Mouse (Mus musculus) heart, embryonic 11.5 days (tissue): Measurements from ENCODE around the gene Ralgps2. TPM values are rescaled to one million over a fixed set of nuclear protein-coding genes. Genes with fewer than 3 reads are reported as not detected.

ENCODE experiments used
- ATAC-seq: fragments of 200-750 bp; cut with Nextera tagmentation; replicated peaks from 2 replicates; pipeline ENCODE4 v1.8.0; 2017; ENCODE audit warnings: moderate library complexity; ENCODE audit not compliant: insufficient number of reproducible peaks, low FRiP score, low TSS enrichment
- H3K27ac ChIP-seq: fragments of 300-500 bp; sonication (generic); 2 replicates; pipeline ENCODE4 v1.5.1; 2014; ENCODE audit warnings: mild to moderate bottlenecking, low read depth, low read length
- H3K27me3 ChIP-seq: fragments of 300-500 bp; sonication (generic); 2 replicates; pipeline ENCODE4 v1.6.1; 2014; ENCODE audit warnings: mild to moderate bottlenecking, low read length, mixed read lengths; ENCODE audit not compliant: control insufficient read depth, insufficient read depth
- H3K36me3 ChIP-seq: fragments of 300-500 bp; sonication (generic); 2 replicates; pipeline ENCODE4 v1.6.1; 2014; ENCODE audit warnings: mild to moderate bottlenecking, low read length, moderate library complexity, mixed read lengths; ENCODE audit not compliant: control insufficient read depth, insufficient read depth
- H3K4me1 ChIP-seq: fragments of 300-500 bp; sonication (generic); 2 replicates; pipeline ENCODE4 v1.6.1; 2014; ENCODE audit warnings: low read length; ENCODE audit not compliant: control insufficient read depth, insufficient read depth
- H3K4me2 ChIP-seq: fragments of 300-500 bp; sonication (generic); 2 replicates; pipeline ENCODE4 v1.6.1; 2014; ENCODE audit warnings: mild to moderate bottlenecking, moderate library complexity
- H3K4me3 ChIP-seq: fragments of 300-500 bp; sonication (generic); 2 replicates; pipeline ENCODE4 v1.5.1; 2014; ENCODE audit warnings: low read depth, low read length
- H3K9ac ChIP-seq: fragments of 300-500 bp; sonication (generic); 2 replicates; pipeline ENCODE4 v1.6.1; 2014; ENCODE audit warnings: mild to moderate bottlenecking, low read depth, low read length, moderate library complexity
- H3K9me3 ChIP-seq: fragments of 300-500 bp; sonication (generic); replicated peaks from 2 replicates; pipeline ENCODE4 v1.6.1; 2016; ENCODE audit warnings: low read length; ENCODE audit not compliant: control insufficient read depth
- WGBS: fragments of 180-500 bp; shearing (Covaris S2); extraction: QIAGEN DNeasy Blood & Tissue Kit; methylation state at CpG from one replicate; pipeline ENCODE4 v1.1.7; 2014; ENCODE audit not compliant: insufficient replicate concordance; 5-methylcytosine and 5-hydroxymethylcytosine counted together
- polyA plus RNA-seq: library from polyadenylated mRNA; unstranded; fragments of >200 nt; fragmentation: Nextera tagmentation; extraction: Ambion mirVana; gene quantifications from 2 replicates; pipeline ENCODE4 v1.2.1, GENCODE M21; 2014

Ralgps2 gene
- polyA plus RNA-seq, 1 experiment from 2014 or later: 44.1 TPM

- H3K27me3 ChIP-seq: no peaks in the 10 kb centered on the region
- no peak overlapping the region for H3K4me2 ChIP-seq
- H3K9ac ChIP-seq: no peak overlapping the region
- H3K36me3 ChIP-seq: no peaks in the 10 kb centered on the region
- H3K4me3 ChIP-seq: no peak overlapping the region
- no peak overlapping the region for H3K27ac ChIP-seq
- WGBS: 64% methylated on average over 4 of the region's 4 CpGs
- H3K9me3 ChIP-seq: no peaks in the 10 kb centered on the region
- no peak for ATAC-seq
- peaks cover 6% of the 10 kb centered on the region; the same call in 1 of the 2 replicates for H3K4me1 ChIP-seq
Measured at GRCm38 (mm10) chr1:156758326-156758725, 181.1 kb downstream of the Ralgps2 start.

GRCm38 (mm10) chr1:156754608-156755413 lies 184.6 kb downstream of the Ralgps2 start:
- no peaks in the 10 kb centered on the region for H3K36me3 ChIP-seq
- H3K9ac ChIP-seq: no peak overlapping the region
- WGBS: 53% methylated on average over 15 of the region's 15 CpGs
- no peak overlapping the region for H3K4me2 ChIP-seq
- ATAC-seq: no peak
- H3K27ac ChIP-seq: no peak overlapping the region
- no peak overlapping the region for H3K4me3 ChIP-seq
- peaks cover 6% of the 10 kb centered on the region; the same call in 1 of the 2 replicates for H3K4me1 ChIP-seq
- H3K9me3 ChIP-seq: no peaks in the 10 kb centered on the region
- H3K27me3 ChIP-seq: no peaks in the 10 kb centered on the region

Other genes starting within 250 kb of the Ralgps2 start
- gene Fam20b, start 220.5 kb downstream of the Ralgps2 start, polyA plus RNA-seq: 22.4 and 27.5 TPM in 2 replicates
- gene Angptl1, start 101.1 kb downstream of the Ralgps2 start, polyA plus RNA-seq: 2.6 and 3.0 TPM in 2 replicates
- not detected in 2 replicates for gene Tex35, start 169.1 kb upstream of the Ralgps2 start, polyA plus RNA-seq